Mouse (Mus musculus) lung, adult 2 months (tissue): ENCODE results near the gene Prr36. TPM values are rescaled to one million over a fixed set of nuclear protein-coding genes. Genes with fewer than 3 reads are reported as not detected.

Source experiments
- DNase-seq: peaks from one replicate; pipeline ENCODE4 v3.0.0; 2022
- H3K4me1 ChIP-seq: fragments of 200-500 bp; 2 replicates; pipeline ENCODE4 v1.6.1; 2011; ENCODE audit warnings: low read length; ENCODE audit not compliant: control insufficient read depth, insufficient read depth
- H3K4me3 ChIP-seq: fragments of 200-500 bp; replicated peaks from 2 replicates; pipeline ENCODE3; 2011; ENCODE audit warnings: low read depth, mild to moderate bottlenecking, control low read depth, low read length; ENCODE audit errors: extremely low read depth
- CTCF ChIP-seq: fragments of 200-500 bp; IDR thresholded peaks from 2 replicates; pipeline ENCODE4 v1.5.1; 2011; ENCODE audit warnings: mild to moderate bottlenecking, low read length, control low read depth; ENCODE audit not compliant: insufficient read depth
- POLR2A ChIP-seq: fragments of 200-500 bp; IDR thresholded peaks from 2 replicates; pipeline ENCODE4 v1.6.1; 2011; ENCODE audit warnings: low read depth, mild to moderate bottlenecking, control low read depth, low read length, borderline replicate concordance; ENCODE audit errors: extremely low read depth
- whole genome bisulfite sequencing: fragments of 180-500 bp; shearing (Covaris S2); methylation state at CpG from one replicate; pipeline ENCODE4 v1.1.7; 2018; 5-methylcytosine and 5-hydroxymethylcytosine counted together
- polyA plus RNA-seq: library from polyadenylated mRNA; depleted of rRNA; stranded (reverse); fragments of >200 nt; gene quantifications from 2 replicates; pipeline ENCODE4 v1.2.3, GENCODE M21; 2012

Prr36 gene
- polyA plus RNA-seq, 1 experiment, result 1.6 TPM

GRCm38 (mm10) chr8:4205246-4206123 is 11.8 kb downstream of the Prr36 start:
- TF ChIP-seq POLR2A (no peak), CTCF (no peak)
- H3K4me3 ChIP-seq, result no peak overlapping the region
- H3K4me1 ChIP-seq, result no peaks in the 10 kb centered on the region
- no peak for DNase-seq
- 61% methylated on average over 38 of the region's 38 CpGs for WGBS

DNA sequence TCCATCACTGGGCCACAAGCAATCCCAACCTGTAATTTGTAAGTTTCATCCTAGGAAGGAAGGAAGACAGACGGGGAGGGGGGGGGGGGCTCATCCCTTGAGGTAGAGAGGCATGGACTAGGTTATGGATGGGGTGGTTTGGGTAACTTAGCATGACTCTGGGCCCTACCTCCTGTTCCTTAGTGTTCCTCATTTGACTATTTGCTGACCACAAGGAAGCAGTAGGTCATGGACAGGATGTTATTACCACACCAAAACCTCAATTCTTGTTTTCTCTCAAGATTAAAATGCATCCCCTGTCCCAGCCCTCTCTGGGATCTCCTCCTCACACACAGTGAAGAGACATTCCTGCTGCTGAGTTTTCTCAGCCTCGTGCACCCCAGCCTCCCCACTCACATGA is 15.9 kb downstream of the Prr36 start:
- 70% methylated on average over 2 of the region's 2 CpGs for WGBS
- no peak for DNase-seq
- no peak overlapping the region for H3K4me3 ChIP-seq
- TF ChIP-seq POLR2A (no peak), CTCF (no peak)
- no peaks in the 10 kb centered on the region for H3K4me1 ChIP-seq

DNA sequence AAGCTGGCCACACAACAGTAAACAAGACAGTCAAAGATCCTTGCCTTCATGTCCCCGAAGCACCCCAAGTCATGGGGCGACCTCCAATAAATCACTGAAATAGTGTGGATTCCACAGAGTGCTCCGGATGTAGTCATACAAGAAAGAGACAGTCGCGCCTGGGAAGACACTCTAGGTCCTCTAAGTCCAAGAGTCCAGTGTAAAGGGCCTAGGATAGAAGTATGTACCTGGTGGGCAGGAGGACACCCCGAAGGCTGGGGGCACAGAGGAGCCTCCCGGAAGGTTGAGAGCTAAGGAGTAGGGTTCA is 23.7 kb downstream of the Prr36 start:
- TF ChIP-seq POLR2A (no peak), CTCF (no peak)
- WGBS, result 54% methylated on average over 7 of the region's 7 CpGs
- no peak overlapping the region for H3K4me3 ChIP-seq
- DNase-seq, result no peak
- peaks cover 5% of the 10 kb centered on the region; the same call in 1 of the 2 replicates for H3K4me1 ChIP-seq

DNA sequence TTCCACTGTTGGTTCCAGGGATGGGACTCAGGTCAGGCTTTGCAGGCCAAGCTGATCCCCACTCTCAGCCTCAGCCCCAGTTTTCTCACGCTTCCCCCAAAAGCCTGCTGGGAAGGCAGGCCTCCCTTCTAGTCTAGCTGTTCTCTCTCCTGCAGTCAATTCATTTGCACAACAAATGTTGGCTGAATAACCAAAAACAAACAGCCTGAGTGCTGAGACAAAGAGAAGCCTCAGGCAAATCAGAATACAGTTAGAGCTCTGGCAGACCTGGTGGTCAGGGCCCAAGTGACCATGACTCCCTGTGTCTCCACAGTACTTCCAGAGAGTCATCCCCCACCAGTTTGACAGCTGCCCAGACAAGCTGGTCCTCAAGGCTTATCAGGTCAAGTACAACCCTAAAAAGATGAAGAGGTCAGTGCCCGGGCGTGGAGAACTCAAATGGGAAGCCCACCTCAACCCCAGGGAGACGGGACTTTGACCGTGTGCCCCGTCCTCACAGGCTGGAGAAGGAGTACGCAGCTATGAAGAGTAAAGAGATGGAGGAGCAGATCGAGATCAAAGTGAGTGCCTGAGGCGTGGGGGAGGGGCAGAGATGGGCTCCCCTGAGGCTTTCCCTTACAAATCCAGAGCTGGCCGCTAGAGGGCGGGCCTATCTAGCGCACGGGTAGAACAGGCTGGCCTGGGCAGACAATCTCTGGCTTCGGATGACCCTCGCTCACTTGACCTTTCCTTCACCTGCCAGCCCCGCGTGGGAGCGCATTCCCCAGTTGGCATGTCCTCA is 24.3 kb downstream of the Prr36 start:
- WGBS, result 13% methylated on average over 18 of the region's 18 CpGs
- Histone ChIP-seq H3K4me1 (peaks cover 5% of the 10 kb centered on the region; the same call in 1 of the 2 replicates), H3K4me3 (no peak overlapping the region)
- TF ChIP-seq CTCF, result peak; percentile 79
- TF ChIP-seq POLR2A, result no peak
- DNase-seq, result peak; percentile 87

- TF ChIP-seq POLR2A (no peak), CTCF (no peak)
- DNase-seq, result no peak
- H3K4me3 ChIP-seq, result no peak overlapping the region
- H3K4me1 ChIP-seq, result peaks cover 5% of the 10 kb centered on the region; the same call in 1 of the 2 replicates
- WGBS, result 74% methylated on average over 5 of the region's 5 CpGs
These were observed 25.0 kb downstream of the Prr36 start for GRCm38 (mm10) chr8:4192305-4192704.

DNA sequence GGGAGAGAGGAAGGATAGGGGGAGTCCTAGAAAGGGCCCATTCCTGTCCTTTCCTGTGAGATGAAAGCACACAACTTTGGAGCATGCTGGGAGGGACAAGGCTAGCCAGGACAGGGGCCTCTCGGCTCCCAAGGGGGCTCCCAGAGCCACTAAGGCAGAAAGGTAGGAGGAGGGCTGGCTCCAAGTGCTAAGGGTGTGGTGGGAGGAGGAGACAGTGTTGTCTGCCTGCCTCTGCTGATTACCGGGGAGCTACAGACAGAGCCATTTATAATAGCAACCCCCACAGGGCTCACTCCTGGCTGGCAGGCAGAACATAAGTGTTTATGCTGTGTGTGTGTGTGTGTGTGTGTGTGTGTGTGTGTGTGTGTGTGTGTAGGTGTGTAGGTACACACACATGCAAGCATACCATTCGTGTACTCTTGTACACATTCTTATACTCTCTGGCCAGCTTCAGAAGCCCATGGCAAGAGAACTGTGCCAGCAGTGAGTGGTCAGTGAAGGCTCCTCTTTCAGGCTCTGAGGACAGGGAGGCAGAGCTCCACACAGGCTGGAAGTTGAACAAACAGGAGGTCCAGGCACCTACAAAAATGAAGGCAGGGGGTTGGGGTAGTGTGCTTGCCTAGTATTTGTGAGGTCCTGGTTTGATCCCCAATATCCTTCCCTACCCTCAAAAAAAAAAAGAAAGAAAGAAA is 28.1 kb downstream of the Prr36 start:
- Histone ChIP-seq H3K4me3 (no peak overlapping the region), H3K4me1 (peaks cover 5% of the 10 kb centered on the region; the same call in 1 of the 2 replicates)
- no peak for DNase-seq
- 42% methylated on average over 3 of the region's 3 CpGs for WGBS
- TF ChIP-seq POLR2A (no peak), CTCF (no peak)

GRCm38 (mm10) chr8:4188605-4189004 is 28.7 kb downstream of the Prr36 start:
- DNase-seq, result no peak
- TF ChIP-seq POLR2A (no peak), CTCF (no peak)
- H3K4me1 ChIP-seq, result peaks cover 5% of the 10 kb centered on the region; the same call in 1 of the 2 replicates
- H3K4me3 ChIP-seq, result no peak overlapping the region

- no peak for DNase-seq
- TF ChIP-seq CTCF (no peak), POLR2A (no peak)
- Histone ChIP-seq H3K4me3 (no peak overlapping the region), H3K4me1 (no peaks in the 10 kb centered on the region)
- WGBS, result 82% methylated on average over 2 of the region's 2 CpGs
These were observed 31.1 kb downstream of the Prr36 start for GRCm38 (mm10) chr8:4186151-4186550.

- WGBS, result 86% methylated on average over 8 of the region's 8 CpGs
- no peak for TF ChIP-seq POLR2A
- no peak for TF ChIP-seq CTCF
- Histone ChIP-seq H3K4me3 (no peak overlapping the region), H3K4me1 (no peaks in the 10 kb centered on the region)
- DNase-seq, result no peak
These were observed 33.9 kb downstream of the Prr36 start for GRCm38 (mm10) chr8:4183409-4183808.
